Mouse (Mus musculus): ENCODE results near the gene Mrgprf.

GRCm38 (mm10) chr7:145312137-145312536 lies 11.5 kb downstream of the Mrgprf start:
- TF ChIP-seq CHD2 (IDR thresholded peaks at IDR 0.05; ENCODE audit: low read length) (no peak), POLR2AphosphoS5 (IDR thresholded peaks at IDR 0.05; ENCODE audit: borderline replicate concordance, low read depth, low read length) (no peak), MEF2A (IDR thresholded peaks at IDR 0.05; ENCODE audit: extremely low read depth, insufficient replicate concordance, low read depth, low read length, poor library complexity, severe bottlenecking) (no peak), POLR2A (IDR thresholded peaks at IDR 0.05; ENCODE audit: control insufficient read depth in 1 of 2, insufficient read depth in 1 of 2, low read depth in 1 of 2, low read length in 2 of 2, poor library complexity in 1 of 2) (no peak), CTCF (IDR thresholded peaks at IDR 0.05 in 2 of 3, conservative IDR thresholded peaks at IDR 0.05 in 1 of 3; ENCODE audit: control insufficient read depth in 1 of 3, insufficient read depth in 1 of 3, low read depth in 2 of 3, low read length in 3 of 3, poor library complexity in 1 of 3, severe bottlenecking in 1 of 3) (no peak), RAD21 (IDR thresholded peaks at IDR 0.05; ENCODE audit: low read depth, low read length) (no peak), GABPA (IDR thresholded peaks at IDR 0.05; ENCODE audit: low read depth, low read length) (no peak)
